In the genomic region with DNA sequence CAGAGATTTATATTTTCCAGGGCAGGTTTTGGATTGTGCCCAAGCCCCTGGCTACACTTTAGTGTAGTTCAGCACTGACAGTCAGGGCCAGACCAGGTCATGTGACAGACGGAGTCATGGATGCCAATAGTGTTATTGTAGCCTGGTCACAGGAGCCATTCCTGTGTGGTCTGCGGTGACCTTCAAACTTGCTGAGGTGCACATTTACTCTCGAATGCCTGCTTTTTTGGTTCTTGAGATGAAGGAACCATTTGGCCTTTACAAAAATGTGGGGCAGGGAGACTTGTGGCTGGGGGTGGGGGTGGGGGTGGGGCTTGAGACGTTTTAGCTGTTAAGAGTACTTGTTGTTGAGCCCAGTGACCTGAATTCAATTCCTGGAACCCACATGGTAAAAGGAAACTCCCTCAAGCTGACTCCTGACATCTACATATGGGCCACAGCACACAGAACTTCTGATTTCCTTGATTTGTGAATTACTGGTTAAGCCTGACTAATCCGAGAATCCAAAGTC, we compare ENCODE assay signal across 20 mouse cellular contexts. TPM values are rescaled to one million over a fixed set of nuclear protein-coding genes. Genes with fewer than 3 reads are reported as not detected.
DNase-seq lines count a peak whose midpoint lies in the region; ATAC-seq lines count a peak whose summit lies in the region.
"Had no signal": no experiment of that assay in that cellular context is flagged by ENCODE, and none has a peak within 500 bp of the region (broad histone marks: within the 10 kb centered on the region; RNA-seq: fewer than 3 reads in every experiment).

No protein-coding gene starts in this region.

- H3K4me3 ChIP-seq in midbrain, embryonic 13.5 days (replicated peaks), result no peak overlapping the region
- H3K4me3 ChIP-seq: hindbrain, embryonic 13.5 days; left cerebral cortex, adult 2 months; midbrain, embryonic 15.5 days; neural tube, embryonic 15.5 days had no signal

- ATAC-seq in inflammation-experienced regulatory T-cells, adult 6 months, result peak; percentile 63
- no peak for ATAC-seq in midbrain, embryonic 13.5 days
- ATAC-seq: forebrain, embryonic 16.5 days; midbrain, embryonic 15.5 days had no signal

- no peaks in the 10 kb centered on the region; the same call in 1 of the 2 replicates for H3K9me3 ChIP-seq in midbrain, embryonic 13.5 days
- H3K9me3 ChIP-seq: hindbrain, embryonic 13.5 days; midbrain, embryonic 15.5 days; neural tube, embryonic 15.5 days had no signal

- no peaks in the 10 kb centered on the region for H3K36me3 ChIP-seq in midbrain, embryonic 13.5 days
- H3K36me3 ChIP-seq: hindbrain, embryonic 13.5 days; midbrain, embryonic 15.5 days; neural tube, embryonic 15.5 days had no signal

- peak; percentile 4 for DNase-seq in embryo, embryonic 10.5 days (ENCODE audit: low spot score)
- no peak for DNase-seq in embryo, embryonic 9.5 days (ENCODE audit: extremely low spot score)
- DNase-seq in adrenal gland, adult 18-20 months (ENCODE audit: low spot score in 2 of 2), result peak; percentile 21 to 43
- peak; percentile 18 to 38 for DNase-seq in kidney, postnatal 4 days
- DNase-seq in right cerebral cortex, postnatal 36 days (ENCODE audit: low spot score in 2 of 2), result no peak
- DNase-seq in gastrocnemius, postnatal 10 days, result no peak
- DNase-seq: lung, adult 18-20 months; thymus, postnatal 25 days had no signal

- no peak overlapping the region for H3K4me2 ChIP-seq in midbrain, embryonic 13.5 days (replicated peaks)
- H3K4me2 ChIP-seq: hindbrain, embryonic 13.5 days; midbrain, embryonic 15.5 days; neural tube, embryonic 15.5 days had no signal

- H3K27me3 ChIP-seq in midbrain, embryonic 13.5 days, result no peaks in the 10 kb centered on the region
- H3K27me3 ChIP-seq: hindbrain, embryonic 13.5 days; midbrain, embryonic 15.5 days; neural tube, embryonic 15.5 days had no signal

- no peak overlapping the region for H3K27ac ChIP-seq in midbrain, embryonic 13.5 days
- H3K27ac ChIP-seq: hindbrain, embryonic 13.5 days; left cerebral cortex, adult 2 months; midbrain, embryonic 15.5 days; neural tube, embryonic 15.5 days had no signal

- no peak overlapping the region for H3K9ac ChIP-seq in midbrain, embryonic 13.5 days (replicated peaks)
- H3K9ac ChIP-seq: hindbrain, embryonic 13.5 days; midbrain, embryonic 15.5 days; neural tube, embryonic 15.5 days had no signal

- no peaks in the 10 kb centered on the region for H3K4me1 ChIP-seq in midbrain, embryonic 13.5 days (replicated peaks)
- H3K4me1 ChIP-seq: hindbrain, embryonic 13.5 days; midbrain, embryonic 15.5 days; neural tube, embryonic 15.5 days had no signal

- WGBS in midbrain, embryonic 13.5 days, result 76% methylated on average over 5 of the region's 5 CpGs

RNA-seq across cellular contexts. Expression of gene BC053393, which starts 7.5 kb away (rescaled TPM):
- total RNA-seq in adrenal gland, adult 18-20 months (2021), result not detected
- polyA plus RNA-seq in inflammation-experienced regulatory T-cells, adult 6 months (2017; shearing (Covaris generic)), result under 1 TPM in 1 of 3 experiments, not detected in 2; 0.21 TPM
- not detected for total RNA-seq in gastrocnemius, postnatal 10 days (2021)
- polyA plus RNA-seq in midbrain, embryonic 13.5 days (2015; fragmentation: Nextera tagmentation; extraction: Ambion mirVana), result not detected in 2 replicates
- total RNA-seq: common myeloid progenitor, adult 5-6 weeks; left cerebral cortex, adult 2 months; MEL had no signal
- polyA plus RNA-seq: brain, embryonic 14.5 days; forebrain, embryonic 16.5 days; hindbrain, embryonic 13.5 days; midbrain, embryonic 15.5 days; neural tube, embryonic 15.5 days; spleen, adult 2 months had no signal

RNA-seq across cellular contexts. Expression of gene Dppa1, which starts 50.2 kb away (rescaled TPM):
- total RNA-seq in adrenal gland, adult 18-20 months (2021), result not detected
- polyA plus RNA-seq in inflammation-experienced regulatory T-cells, adult 6 months (2017; shearing (Covaris generic)), result not detected
- not detected for total RNA-seq in gastrocnemius, postnatal 10 days (2021)
- not detected in 2 replicates for polyA plus RNA-seq in midbrain, embryonic 13.5 days (2015; fragmentation: Nextera tagmentation; extraction: Ambion mirVana)
- total RNA-seq: common myeloid progenitor, adult 5-6 weeks; heart, adult 8-10 months; MEL had no signal
- polyA plus RNA-seq: brain, embryonic 14.5 days; forebrain, embryonic 16.5 days; hindbrain, embryonic 13.5 days; midbrain, embryonic 15.5 days; neural tube, embryonic 15.5 days; spleen, adult 2 months had no signal

RNA-seq across cellular contexts. Expression of gene Gm12169, which starts 54.8 kb away (rescaled TPM):
- total RNA-seq in adrenal gland, adult 18-20 months (2021), result not detected
- 1 to 10 TPM; 1.2 to 1.8 (median 1.4) TPM for polyA plus RNA-seq in inflammation-experienced regulatory T-cells, adult 6 months (2017; shearing (Covaris generic))
- not detected for total RNA-seq in gastrocnemius, postnatal 10 days (2021)
- not detected in 2 replicates for polyA plus RNA-seq in midbrain, embryonic 13.5 days (2015; fragmentation: Nextera tagmentation; extraction: Ambion mirVana)
- total RNA-seq: common myeloid progenitor, adult 5-6 weeks; heart, adult 8-10 months; left cerebral cortex, adult 2 months; MEL had no signal
- polyA plus RNA-seq: brain, embryonic 14.5 days; forebrain, embryonic 16.5 days; hindbrain, embryonic 13.5 days; midbrain, embryonic 15.5 days; neural tube, embryonic 15.5 days; spleen, adult 2 months had no signal

Comparison
In these comparisons a context has a peak if more than half of its experiments do, and no peak if none do; other contexts are left out.
1. DNase-seq: peak in embryo, embryonic 10.5 days (single experiment), adrenal gland, adult 18-20 months (2 of 2) and kidney, postnatal 4 days (2 of 2); none in embryo, embryonic 9.5 days (single experiment), right cerebral cortex, postnatal 36 days (0 of 2) and gastrocnemius, postnatal 10 days (single experiment).